Mouse (Mus musculus) monocyte, adult 5-6 weeks (primary cell): ENCODE results near the gene Hist1h1b. TPM values are rescaled to one million over a fixed set of nuclear protein-coding genes. Genes with fewer than 3 reads are reported as not detected.

Experiments used
- ATAC-seq: fragments of 153-309, 156-312 bp; replicated peaks from 2 replicates; pipeline ENCODE4 v1.8.0; 2017; ENCODE audit warnings: mild to moderate bottlenecking; ENCODE audit not compliant: low TSS enrichment, insufficient number of reproducible peaks, severe bottlenecking, poor library complexity, low FRiP score
- total RNA-seq: library from RNA; stranded (forward); fragments of 200-1000, 200-491, 200-594 nt; gene quantifications from 3 replicates; pipeline ENCODE4 v1.2.3, GENCODE M21; 2017

Gene Hist1h1b
- total RNA-seq, 1 experiment from 2014 or later = 93.8 TPM

- peak; percentile 67 for ATAC-seq
Observed at GRCm38 (mm10) chr13:21734906-21735767, 45.3 kb downstream of the Hist1h1b start, which contains the start of gene Hist1h4j. Gene Hist1h4j (plus strand): TSS chr13:21735064.

- ATAC-seq = peak; percentile 88
Observed at GRCm38 (mm10) chr13:21734010-21734905, 46.2 kb downstream of the Hist1h1b start.

- ATAC-seq = no peak
Observed at GRCm38 (mm10) chr13:21733466-21733865, 47.0 kb downstream of the Hist1h1b start.

Other genes with a start within 250 kb of the Hist1h1b start
- 2.4 to 8.3 TPM (median 3.2 TPM) in 3 replicates for gene Zkscan8, start 249.5 kb downstream of the Hist1h1b start, total RNA-seq
- gene Olfr1366, start 237.8 kb downstream of the Hist1h1b start, total RNA-seq = not detected in 3 replicates
- gene Olfr1535, start 220.7 kb downstream of the Hist1h1b start, total RNA-seq = not detected in 3 replicates
- not detected in 3 replicates for gene Olfr1364, start 198.9 kb downstream of the Hist1h1b start, total RNA-seq
- gene Olfr1362, start 166.6 kb downstream of the Hist1h1b start, total RNA-seq = not detected in 3 replicates
- gene Olfr11, start 138.1 kb downstream of the Hist1h1b start, total RNA-seq = not detected in 3 replicates
- not detected in 3 replicates for gene Olfr1361, start 117.2 kb downstream of the Hist1h1b start, total RNA-seq
- gene Olfr1360, start 103.2 kb downstream of the Hist1h1b start, total RNA-seq = not detected in 3 replicates
- not detected in 3 replicates for gene Olfr1359, start 82.5 kb downstream of the Hist1h1b start, total RNA-seq
- 7.1 to 7.9 TPM in 2 of 3 replicates, not detected in the other for gene Hist1h2bl, start 64.5 kb downstream of the Hist1h1b start, total RNA-seq
- gene Hist1h2ai, start 64.2 kb downstream of the Hist1h1b start, total RNA-seq = 159 to 372 TPM (median 273 TPM) in 3 replicates
- gene Hist1h3h, start 63.0 kb downstream of the Hist1h1b start, total RNA-seq = 7.2 to 20.1 TPM (median 13.0 TPM) in 3 replicates
- gene Hist1h2bm, start 58.6 kb downstream of the Hist1h1b start, total RNA-seq = 4.9 to 12.8 TPM (median 8.3 TPM) in 3 replicates
- gene Hist1h4j, start 45.6 kb downstream of the Hist1h1b start, total RNA-seq = 8.3 to 34.5 TPM (median 21.9 TPM) in 3 replicates
- 57.7 to 141 TPM (median 135 TPM) in 3 replicates for gene Hist1h4k, start 30.1 kb downstream of the Hist1h1b start, total RNA-seq
- gene Hist1h2ak, start 26.8 kb downstream of the Hist1h1b start, total RNA-seq = 46.9 to 83.1 TPM (median 55.4 TPM) in 3 replicates
- 54.5 to 81.8 TPM (median 76.8 TPM) in 3 replicates for gene Hist1h2bn, start 26.5 kb downstream of the Hist1h1b start, total RNA-seq
- 8.6 to 11.4 TPM in 2 of 3 replicates, not detected in the other for gene Hist1h3i, start 2.7 kb upstream of the Hist1h1b start, total RNA-seq
- gene Hist1h2an, start 6.6 kb upstream of the Hist1h1b start, total RNA-seq = 15.0 to 50.0 TPM (median 36.2 TPM) in 3 replicates
- gene Hist1h2bp, start 6.8 kb upstream of the Hist1h1b start, total RNA-seq = 5.2 to 12.6 TPM (median 8.0 TPM) in 3 replicates
- 1.1 to 64.9 TPM (median 28.6 TPM) in 3 replicates for gene Hist1h2bq, start 29.6 kb upstream of the Hist1h1b start, total RNA-seq
- 114 TPM in 1 of 3 replicates, not detected in the others for gene Hist1h2ao, start 29.8 kb upstream of the Hist1h1b start, total RNA-seq
- 43.0 to 386 TPM (median 131 TPM) in 3 replicates for gene Hist1h4m, start 31.1 kb upstream of the Hist1h1b start, total RNA-seq
- gene Hist1h4n, start 51.6 kb upstream of the Hist1h1b start, total RNA-seq = 19.1 to 188 TPM (median 85.7 TPM) in 3 replicates
- gene Hist1h2ap, start 52.9 kb upstream of the Hist1h1b start, total RNA-seq = 9.0 to 155 TPM (median 73.9 TPM) in 3 replicates
- 18.5 to 55.6 TPM (median 45.1 TPM) in 3 replicates for gene Hist1h2br, start 53.1 kb upstream of the Hist1h1b start, total RNA-seq
- 2.1 to 2.6 TPM in 2 of 3 replicates, not detected in the other for gene Zfp184, start 164.5 kb upstream of the Hist1h1b start, total RNA-seq
- gene Pom121l2, start 200.6 kb upstream of the Hist1h1b start, total RNA-seq = 0.32 to 0.78 TPM in 2 of 3 replicates, not detected in the other
- gene Prss16, start 229.1 kb upstream of the Hist1h1b start, total RNA-seq = 0.10 to 0.64 TPM in 2 of 3 replicates, not detected in the other